Mouse (Mus musculus) midbrain, postnatal 0 days (tissue): ENCODE data around the gene Dpf1. TPM values are rescaled to one million over a fixed set of nuclear protein-coding genes. Genes with fewer than 3 reads are reported as not detected.
A peak's percentile ranks its signal among the peaks of the same experiment; 100 is the strongest.

Experiments
- ATAC-seq: fragments of 200-750 bp; cut with Nextera tagmentation; 2 replicates; pipeline ENCODE4 v1.8.0; 2017; ENCODE audit warnings: moderate number of reproducible peaks, mild to moderate bottlenecking, moderate TSS enrichment, moderate library complexity; ENCODE audit not compliant: low FRiP score
- DNase-seq: peaks from one replicate; pipeline ENCODE4 v3.0.0-alpha.2; 2015; ENCODE audit warnings: low spot score
- H3K27ac ChIP-seq: fragments of 300-500 bp; sonication (generic); 2 replicates; pipeline ENCODE4 v1.5.1; 2014; ENCODE audit warnings: low read depth, mild to moderate bottlenecking, low read length, mixed read lengths
- H3K27me3 ChIP-seq: fragments of 300-500 bp; sonication (generic); 2 replicates; pipeline ENCODE4 v1.6.1; 2014; ENCODE audit warnings: low read length, control low read depth, mixed read lengths; ENCODE audit not compliant: insufficient read depth
- H3K36me3 ChIP-seq: fragments of 300-500 bp; sonication (generic); 2 replicates; pipeline ENCODE4 v1.6.1; 2014; ENCODE audit warnings: low read length, control low read depth, mixed read lengths; ENCODE audit not compliant: insufficient read depth
- H3K4me1 ChIP-seq: fragments of 300-500 bp; sonication (generic); 2 replicates; pipeline ENCODE4 v1.6.1; 2014; ENCODE audit warnings: mild to moderate bottlenecking, control low read depth, antibody characterized with exemption, low read length, mixed read lengths; ENCODE audit not compliant: insufficient read depth
- H3K4me2 ChIP-seq: fragments of 300-500 bp; sonication (generic); 2 replicates; pipeline ENCODE4 v1.6.1; 2014; ENCODE audit warnings: low read depth, mild to moderate bottlenecking, low read length, mixed read lengths; ENCODE audit not compliant: poor library complexity, severe bottlenecking
- H3K4me3 ChIP-seq: fragments of 300-500 bp; sonication (generic); 2 replicates; pipeline ENCODE4 v1.5.1; 2014; ENCODE audit warnings: low read depth, mild to moderate bottlenecking, low read length, moderate library complexity
- H3K9ac ChIP-seq: fragments of 300-500 bp; sonication (generic); replicated peaks from 2 replicates; pipeline ENCODE4 v1.6.1; 2014; ENCODE audit warnings: mild to moderate bottlenecking, low read length, moderate library complexity, mixed read lengths; ENCODE audit not compliant: poor library complexity, severe bottlenecking
- H3K9me3 ChIP-seq: fragments of 300-500 bp; sonication (generic); 2 replicates; pipeline ENCODE4 v1.6.1; 2016; ENCODE audit warnings: low read length, control low read depth
- CTCF ChIP-seq: IDR thresholded peaks from 2 replicates; pipeline ENCODE4 v1.5.1; 2016; ENCODE audit warnings: antibody characterized with exemption, mild to moderate bottlenecking
- WGBS: fragments of 180-500 bp; shearing (Covaris S2); extraction: QIAGEN DNeasy Blood & Tissue Kit; methylation state at CpG from one replicate; pipeline ENCODE4 v1.1.7; 2014; 5-methylcytosine and 5-hydroxymethylcytosine counted together
- polyA plus RNA-seq: library from polyadenylated mRNA; unstranded; fragments of >200 nt; fragmentation: Nextera tagmentation; extraction: Ambion mirVana; gene quantifications from 2 replicates; pipeline ENCODE4 v1.2.1, GENCODE M21; 2015
- total RNA-seq: library from RNA; depleted of rRNA; stranded (reverse); fragments of >200 nt; gene quantifications from 2 replicates; pipeline ENCODE4 v1.2.3, GENCODE M21; 2014

Dpf1 gene
- total and polyA plus RNA-seq, 2 experiments from 2014 or later: 160 to 192 TPM

- H3K4me3 ChIP-seq: no peak overlapping the region
Observed at GRCm38 (mm10) chr7:29294111-29294761, 9.5 kb upstream of the Dpf1 start.

GRCm38 (mm10) chr7:29295861-29296647 lies 7.7 kb upstream of the Dpf1 start:
- Histone ChIP-seq H3K36me3 (no peaks in the 10 kb centered on the region), H3K4me3 (no peak overlapping the region), H3K9ac (no peak overlapping the region), H3K27ac (no peak overlapping the region), H3K4me1 (no peaks in the 10 kb centered on the region), H3K4me2 (no peak overlapping the region), H3K9me3 (no peaks in the 10 kb centered on the region), H3K27me3 (no peaks in the 10 kb centered on the region)
- DNase-seq (no peak), ATAC-seq (no peak)
- no peak for TF ChIP-seq CTCF
- 88% methylated on average over 24 of the region's 24 CpGs for WGBS

More at GRCm38 (mm10) chr7:29294111-29294761, 9.5 kb upstream of the Dpf1 start:
- no peaks in the 10 kb centered on the region for H3K36me3 ChIP-seq
- 65% methylated on average over 13 of the region's 13 CpGs for WGBS
- no peaks in the 10 kb centered on the region for H3K4me1 ChIP-seq
- no peak overlapping the region for H3K4me2 ChIP-seq
- DNase-seq: no peak
- no peaks in the 10 kb centered on the region for H3K27me3 ChIP-seq
- no peak for TF ChIP-seq CTCF
- no peak overlapping the region for H3K9ac ChIP-seq
- ATAC-seq: no peak
- H3K9me3 ChIP-seq: no peaks in the 10 kb centered on the region
- H3K27ac ChIP-seq: no peak overlapping the region

GRCm38 (mm10) chr7:29296998-29297397 lies 6.8 kb upstream of the Dpf1 start:
- no peaks in the 10 kb centered on the region for H3K9me3 ChIP-seq
- H3K27me3 ChIP-seq: no peaks in the 10 kb centered on the region
- H3K36me3 ChIP-seq: no peaks in the 10 kb centered on the region
- TF ChIP-seq CTCF: peak; percentile 86
- H3K4me3 ChIP-seq: no peak overlapping the region
- no peak overlapping the region for H3K27ac ChIP-seq
- no peak overlapping the region for H3K9ac ChIP-seq
- no peaks in the 10 kb centered on the region for H3K4me1 ChIP-seq
- H3K4me2 ChIP-seq: no peak overlapping the region
- ATAC-seq (no peak), DNase-seq (peak; percentile 79)
- 13% methylated on average over 10 of the region's 10 CpGs for WGBS

- DNase-seq (peak; percentile 76), ATAC-seq (no peak)
- TF ChIP-seq CTCF: peak; percentile 80
- no peak overlapping the region for H3K4me3 ChIP-seq
- H3K27ac ChIP-seq: peak overlapping the region; percentile 55; the same call in 1 of the 2 replicates
- H3K9me3 ChIP-seq: no peaks in the 10 kb centered on the region
- WGBS: 3% methylated on average over 7 of the region's 7 CpGs
- H3K4me1 ChIP-seq: no peaks in the 10 kb centered on the region
- H3K36me3 ChIP-seq: no peaks in the 10 kb centered on the region
- H3K9ac ChIP-seq: no peak overlapping the region
- H3K4me2 ChIP-seq: peak overlapping the region; percentile 30
- no peaks in the 10 kb centered on the region for H3K27me3 ChIP-seq
Observed at GRCm38 (mm10) chr7:29301127-29301566, 2.6 kb upstream of the Dpf1 start.

- ATAC-seq (no peak), DNase-seq (no peak)
- no peaks in the 10 kb centered on the region for H3K36me3 ChIP-seq
- H3K4me1 ChIP-seq: no peaks in the 10 kb centered on the region
- H3K27me3 ChIP-seq: no peaks in the 10 kb centered on the region
- WGBS: 41% methylated on average over 7 of the region's 7 CpGs
- TF ChIP-seq CTCF: no peak
- H3K4me3 ChIP-seq: no peak overlapping the region
- no peak overlapping the region for H3K9ac ChIP-seq
- H3K4me2 ChIP-seq: no peak overlapping the region
- H3K9me3 ChIP-seq: no peaks in the 10 kb centered on the region
- no peak overlapping the region for H3K27ac ChIP-seq
Observed at GRCm38 (mm10) chr7:29302641-29303040, 1.1 kb upstream of the Dpf1 start.
